Mouse (Mus musculus): ENCODE data around the gene Marc2.

The Marc2 gene

GRCm38 (mm10) chr1:184846092-184846750 lies at the start of gene Marc2:
TSS of gene Marc2 (minus strand) at chr1:184846451.
- peak; percentile 11; the same call in 1 of the 2 replicates for ATAC-seq (ENCODE audit: insufficient number of reproducible peaks, low FRiP score, low TSS enrichment)

- ATAC-seq (ENCODE audit: insufficient number of reproducible peaks, low FRiP score, low TSS enrichment) = no peak
These were observed 45.7 kb upstream of the Marc2 start for GRCm38 (mm10) chr1:184891998-184892397.

GRCm38 (mm10) chr1:184889454-184889853 lies 43.2 kb upstream of the Marc2 start:
- no peak for ATAC-seq (ENCODE audit: insufficient number of reproducible peaks, low FRiP score, low TSS enrichment)

GRCm38 (mm10) chr1:184886160-184886559 lies 39.9 kb upstream of the Marc2 start:
- no peak for ATAC-seq (ENCODE audit: insufficient number of reproducible peaks, low FRiP score, low TSS enrichment)

GRCm38 (mm10) chr1:184882281-184883268 lies 36.3 kb upstream of the Marc2 start, which contains the start of gene C130074G19Rik:
TSS of gene C130074G19Rik (minus strand) at chr1:184883218.
- no peak for ATAC-seq (ENCODE audit: insufficient number of reproducible peaks, low FRiP score, low TSS enrichment)

- no peak for ATAC-seq (ENCODE audit: insufficient number of reproducible peaks, low FRiP score, low TSS enrichment)
These were observed 35.6 kb upstream of the Marc2 start for GRCm38 (mm10) chr1:184881861-184882260.

- no peak for ATAC-seq (ENCODE audit: insufficient number of reproducible peaks, low FRiP score, low TSS enrichment)
These were observed 35.0 kb upstream of the Marc2 start for GRCm38 (mm10) chr1:184881211-184881610.

- ATAC-seq (ENCODE audit: insufficient number of reproducible peaks, low FRiP score, low TSS enrichment) = no peak
These were observed 32.6 kb upstream of the Marc2 start for GRCm38 (mm10) chr1:184878860-184879259.

- ATAC-seq (ENCODE audit: insufficient number of reproducible peaks, low FRiP score, low TSS enrichment) = no peak
These were observed 31.1 kb upstream of the Marc2 start for GRCm38 (mm10) chr1:184877306-184877705.

GRCm38 (mm10) chr1:184873910-184874309 lies 27.7 kb upstream of the Marc2 start:
- ATAC-seq (ENCODE audit: insufficient number of reproducible peaks, low FRiP score, low TSS enrichment) = no peak

GRCm38 (mm10) chr1:184872069-184872819 lies 26.0 kb upstream of the Marc2 start:
- ATAC-seq (ENCODE audit: insufficient number of reproducible peaks, low FRiP score, low TSS enrichment) = no peak

- ATAC-seq (ENCODE audit: insufficient number of reproducible peaks, low FRiP score, low TSS enrichment) = no peak
These were observed 25.3 kb upstream of the Marc2 start for GRCm38 (mm10) chr1:184871506-184871905.

GRCm38 (mm10) chr1:184870646-184871385 lies 24.6 kb upstream of the Marc2 start:
- no peak for ATAC-seq (ENCODE audit: insufficient number of reproducible peaks, low FRiP score, low TSS enrichment)

GRCm38 (mm10) chr1:184869939-184870565 lies 23.8 kb upstream of the Marc2 start:
- ATAC-seq (ENCODE audit: insufficient number of reproducible peaks, low FRiP score, low TSS enrichment) = no peak

GRCm38 (mm10) chr1:184867640-184868120 lies 21.4 kb upstream of the Marc2 start:
- ATAC-seq (ENCODE audit: insufficient number of reproducible peaks, low FRiP score, low TSS enrichment) = no peak

GRCm38 (mm10) chr1:184864381-184864801 lies 18.1 kb upstream of the Marc2 start:
- ATAC-seq (ENCODE audit: insufficient number of reproducible peaks, low FRiP score, low TSS enrichment) = no peak

GRCm38 (mm10) chr1:184862636-184863035 lies 16.4 kb upstream of the Marc2 start:
- no peak for ATAC-seq (ENCODE audit: insufficient number of reproducible peaks, low FRiP score, low TSS enrichment)

- ATAC-seq (ENCODE audit: insufficient number of reproducible peaks, low FRiP score, low TSS enrichment) = no peak
These were observed 15.3 kb upstream of the Marc2 start for GRCm38 (mm10) chr1:184861551-184861950.

- no peak for ATAC-seq (ENCODE audit: insufficient number of reproducible peaks, low FRiP score, low TSS enrichment)
These were observed 14.0 kb upstream of the Marc2 start for GRCm38 (mm10) chr1:184860276-184860675.

Data from cerebellum, adult (tissue).